In genomic region chr3:96854376-96854775, GRCm38 (mm10) we compare ENCODE assay signal across 31 mouse cellular contexts. TPM values are rescaled to one million over a fixed set of nuclear protein-coding genes. Genes with fewer than 3 reads are reported as not detected.
A peak's percentile ranks its signal among the peaks of the same experiment; 100 is the strongest.
DNase-seq lines count a peak whose midpoint lies in the region; ATAC-seq and TF ChIP-seq lines count a peak whose summit lies in the region.
"Had no signal": no experiment of that assay in that cellular context is flagged by ENCODE, and none has a peak within 500 bp of the region (broad histone marks: within the 10 kb centered on the region; RNA-seq: fewer than 3 reads in every experiment).

No protein-coding gene starts in this region.

- 0 out of 2 replicates have a peak, but pooled peaks have one; percentile 39 for ATAC-seq in intestine, embryonic 15.5 days
- ATAC-seq in intestine, postnatal 0 days: no peak
- ATAC-seq in midbrain, embryonic 11.5 days (ENCODE audit: low FRiP score): no peak
- no peak for ATAC-seq in midbrain, postnatal 0 days (ENCODE audit: low FRiP score)
- no peak for ATAC-seq in inflammation-experienced regulatory T-cells, adult 6 months
- no peak for ATAC-seq in stomach, postnatal 0 days (ENCODE audit: low FRiP score, low TSS enrichment)
- ATAC-seq: forebrain, embryonic 14.5 days; forebrain, postnatal 0 days; hindbrain, postnatal 0 days had no signal

- no peak for TF ChIP-seq CTCF in intestine, postnatal 0 days (IDR thresholded peaks at IDR 0.05; ENCODE audit: low read depth)
- TF ChIP-seq CTCF in midbrain, postnatal 0 days (IDR thresholded peaks at IDR 0.05): no peak
- TF ChIP-seq CTCF in stomach, postnatal 0 days (IDR thresholded peaks at IDR 0.05; ENCODE audit: low read depth): no peak

- H3K4me3 ChIP-seq in intestine, embryonic 15.5 days (replicated peaks): no peak overlapping the region
- H3K4me3 ChIP-seq in intestine, postnatal 0 days (ENCODE audit: low read depth, low read length): no peak overlapping the region
- H3K4me3 ChIP-seq in midbrain, embryonic 11.5 days (ENCODE audit: low read depth, low read length): no peak overlapping the region
- no peak overlapping the region for H3K4me3 ChIP-seq in midbrain, postnatal 0 days (ENCODE audit: low read depth, low read length)
- H3K4me3 ChIP-seq in ES-E14 (ENCODE audit: insufficient read depth in 1 of 2, low read depth in 1 of 2, low read length in 2 of 2, poor library complexity in 1 of 2, severe bottlenecking in 1 of 2): no peak overlapping the region
- no peak overlapping the region for H3K4me3 ChIP-seq in stomach, postnatal 0 days (ENCODE audit: low read depth, low read length)
- H3K4me3 ChIP-seq: embryonic facial prominence, embryonic 12.5 days; embryonic facial prominence, embryonic 15.5 days; gastrocnemius, adult 2 months; heart, embryonic 12.5 days; heart, embryonic 15.5 days had no signal

- TF ChIP-seq EP300 in stomach, postnatal 0 days (optimal IDR thresholded peaks at IDR 0.05): no peak

- no peak overlapping the region for H3K9ac ChIP-seq in intestine, embryonic 15.5 days
- no peak overlapping the region for H3K9ac ChIP-seq in intestine, postnatal 0 days (ENCODE audit: low read depth, low read length)
- H3K9ac ChIP-seq in midbrain, embryonic 11.5 days (ENCODE audit: low read length): no peak overlapping the region
- no peak overlapping the region for H3K9ac ChIP-seq in midbrain, postnatal 0 days (replicated peaks; ENCODE audit: low read length, poor library complexity, severe bottlenecking)
- H3K9ac ChIP-seq in ES-E14 (ENCODE audit: insufficient read depth, low read depth, low read length, poor library complexity, severe bottlenecking): no peak overlapping the region
- H3K9ac ChIP-seq in stomach, postnatal 0 days (ENCODE audit: low read length): no peak overlapping the region
- H3K9ac ChIP-seq: embryonic facial prominence, embryonic 12.5 days; embryonic facial prominence, embryonic 15.5 days; forebrain, postnatal 0 days; heart, embryonic 12.5 days; heart, embryonic 15.5 days; hindbrain, embryonic 14.5 days had no signal

- H3K4me2 ChIP-seq in intestine, embryonic 15.5 days (replicated peaks): no peak overlapping the region
- no peak overlapping the region for H3K4me2 ChIP-seq in intestine, postnatal 0 days (replicated peaks; ENCODE audit: low read depth)
- H3K4me2 ChIP-seq in midbrain, embryonic 11.5 days: no peak overlapping the region
- no peak overlapping the region for H3K4me2 ChIP-seq in midbrain, postnatal 0 days (ENCODE audit: low read depth, low read length, poor library complexity, severe bottlenecking)
- no peak overlapping the region for H3K4me2 ChIP-seq in stomach, postnatal 0 days (replicated peaks; ENCODE audit: low read depth)
- H3K4me2 ChIP-seq: embryonic facial prominence, embryonic 12.5 days; embryonic facial prominence, embryonic 15.5 days; heart, embryonic 12.5 days; heart, embryonic 15.5 days; hindbrain, embryonic 14.5 days had no signal

- no peaks in the 10 kb centered on the region for H3K4me1 ChIP-seq in intestine, embryonic 15.5 days (replicated peaks)
- no peaks in the 10 kb centered on the region for H3K4me1 ChIP-seq in intestine, postnatal 0 days (replicated peaks; ENCODE audit: control insufficient read depth, insufficient read depth, low read length)
- no peaks in the 10 kb centered on the region for H3K4me1 ChIP-seq in midbrain, embryonic 11.5 days (ENCODE audit: control insufficient read depth, insufficient read depth, low read length)
- no peaks in the 10 kb centered on the region for H3K4me1 ChIP-seq in midbrain, postnatal 0 days (ENCODE audit: insufficient read depth, low read length)
- H3K4me1 ChIP-seq in ES-E14 (ENCODE audit: control insufficient read depth in 2 of 2, insufficient read depth in 2 of 2, low read length in 2 of 2, poor library complexity in 1 of 2): no peaks in the 10 kb centered on the region
- H3K4me1 ChIP-seq in stomach, postnatal 0 days (replicated peaks; ENCODE audit: control insufficient read depth, insufficient read depth): no peaks in the 10 kb centered on the region
- H3K4me1 ChIP-seq: embryonic facial prominence, embryonic 12.5 days; embryonic facial prominence, embryonic 15.5 days; heart, embryonic 12.5 days had no signal

- no peaks in the 10 kb centered on the region for H3K27me3 ChIP-seq in intestine, embryonic 15.5 days (replicated peaks)
- H3K27me3 ChIP-seq in intestine, postnatal 0 days (replicated peaks; ENCODE audit: control insufficient read depth, insufficient read depth, low read length): no peaks in the 10 kb centered on the region
- H3K27me3 ChIP-seq in midbrain, embryonic 11.5 days (ENCODE audit: control insufficient read depth, insufficient read depth, low read length): no peaks in the 10 kb centered on the region
- H3K27me3 ChIP-seq in midbrain, postnatal 0 days (ENCODE audit: insufficient read depth, low read length): no peaks in the 10 kb centered on the region
- H3K27me3 ChIP-seq in stomach, postnatal 0 days (ENCODE audit: control insufficient read depth, insufficient read depth, low read length): no peaks in the 10 kb centered on the region
- H3K27me3 ChIP-seq: CH12.LX; embryonic facial prominence, embryonic 12.5 days; embryonic facial prominence, embryonic 15.5 days; heart, embryonic 15.5 days had no signal

- H3K36me3 ChIP-seq in intestine, embryonic 15.5 days: no peaks in the 10 kb centered on the region
- H3K36me3 ChIP-seq in intestine, postnatal 0 days (ENCODE audit: control insufficient read depth, insufficient read depth): peaks cover 4% of the 10 kb centered on the region; the same call in 1 of the 2 replicates
- H3K36me3 ChIP-seq in midbrain, embryonic 11.5 days (ENCODE audit: control insufficient read depth, insufficient read depth, low read length): no peaks in the 10 kb centered on the region
- no peaks in the 10 kb centered on the region for H3K36me3 ChIP-seq in midbrain, postnatal 0 days (ENCODE audit: insufficient read depth, low read length)
- H3K36me3 ChIP-seq in ES-E14 (ENCODE audit: control insufficient read depth, insufficient read depth, low read length, poor library complexity, severe bottlenecking): no peaks in the 10 kb centered on the region
- H3K36me3 ChIP-seq in stomach, postnatal 0 days (ENCODE audit: control insufficient read depth, insufficient read depth, low read length): no peaks in the 10 kb centered on the region
- H3K36me3 ChIP-seq: embryonic facial prominence, embryonic 12.5 days; embryonic facial prominence, embryonic 15.5 days; heart, embryonic 12.5 days; heart, embryonic 15.5 days had no signal

- H3K27ac ChIP-seq in intestine, embryonic 15.5 days: no peak overlapping the region
- no peak overlapping the region for H3K27ac ChIP-seq in intestine, postnatal 0 days (ENCODE audit: low read depth, low read length)
- no peak overlapping the region for H3K27ac ChIP-seq in midbrain, embryonic 11.5 days (ENCODE audit: low read depth, low read length)
- H3K27ac ChIP-seq in midbrain, postnatal 0 days (ENCODE audit: low read depth, low read length): no peak overlapping the region
- H3K27ac ChIP-seq in ES-E14 (ENCODE audit: insufficient read depth, low read depth, low read length, poor library complexity, severe bottlenecking): no peak overlapping the region
- no peak overlapping the region for H3K27ac ChIP-seq in stomach, postnatal 0 days (replicated peaks)
- H3K27ac ChIP-seq: embryonic facial prominence, embryonic 12.5 days; embryonic facial prominence, embryonic 15.5 days; gastrocnemius, adult 2 months; heart, embryonic 15.5 days; hindbrain, embryonic 14.5 days; hindbrain, postnatal 0 days had no signal

- 74% methylated on average over 4 of the region's 4 CpGs for WGBS in intestine, embryonic 15.5 days
- WGBS in intestine, postnatal 0 days: 49% methylated on average over 4 of the region's 4 CpGs
- WGBS in midbrain, embryonic 11.5 days: 90% methylated on average over 4 of the region's 4 CpGs
- 92% methylated on average over 4 of the region's 4 CpGs for WGBS in midbrain, postnatal 0 days
- WGBS in stomach, postnatal 0 days: 77% methylated on average over 4 of the region's 4 CpGs

- no peaks in the 10 kb centered on the region for H3K9me3 ChIP-seq in intestine, embryonic 15.5 days
- H3K9me3 ChIP-seq in intestine, postnatal 0 days (ENCODE audit: control insufficient read depth): no peaks in the 10 kb centered on the region
- H3K9me3 ChIP-seq in midbrain, embryonic 11.5 days (ENCODE audit: control insufficient read depth, low read length): no peaks in the 10 kb centered on the region
- no peaks in the 10 kb centered on the region for H3K9me3 ChIP-seq in midbrain, postnatal 0 days (ENCODE audit: low read length)
- no peaks in the 10 kb centered on the region for H3K9me3 ChIP-seq in ES-E14 (ENCODE audit: control insufficient read depth, insufficient read depth, low read depth, low read length)
- H3K9me3 ChIP-seq in stomach, postnatal 0 days (ENCODE audit: control insufficient read depth, low read length): no peaks in the 10 kb centered on the region
- H3K9me3 ChIP-seq: embryonic facial prominence, embryonic 12.5 days; embryonic facial prominence, embryonic 15.5 days; heart, embryonic 12.5 days; heart, embryonic 15.5 days had no signal

- in situ Hi-C loops in ES-E14 (cut with MboI; ENCODE audit: low sequenced_read_pairs in 2 of 2, unreplicated experiment in 2 of 2): no loop called here

- peak; percentile 6 for DNase-seq in midbrain, embryonic 11.5 days (ENCODE audit: low spot score, missing footprints)
- no peak for DNase-seq in midbrain, postnatal 0 days (ENCODE audit: low spot score)
- peak; percentile 24 for DNase-seq in ES-E14 (ENCODE audit: low read depth, low spot score)
- no peak for DNase-seq in stomach, postnatal 0 days (ENCODE audit: low spot score)
- DNase-seq: adrenal gland, postnatal 10 days; adrenal gland, postnatal 36 days; B cell, adult 2 months; cerebellum, adult 18-20 months; cerebellum, adult 9-10 months; cerebellum, postnatal 25 days; forebrain, postnatal 0 days; gastrocnemius, adult 2 months; gastrocnemius, postnatal 14 days; heart, adult 18-20 months; heart, postnatal 10 days; heart, postnatal 4 days had no signal

RNA-seq across cellular contexts. Expression of gene Cd160, which starts 25.2 kb away (rescaled TPM):
- polyA plus RNA-seq in intestine, embryonic 15.5 days (2015; fragmentation: Nextera tagmentation; extraction: Ambion mirVana): 1.1 and 1.4 TPM in 2 replicates
- polyA plus RNA-seq in intestine, postnatal 0 days (2015; fragmentation: Nextera tagmentation; extraction: Ambion mirVana): 0.66 and 0.84 TPM in 2 replicates
- 0.12 TPM in 1 of 2 replicates, not detected in the other for polyA plus RNA-seq in midbrain, embryonic 11.5 days (2014; fragmentation: Nextera tagmentation; extraction: Ambion mirVana)
- total RNA-seq in midbrain, postnatal 0 days (2014; rRNA removed): not detected in 2 replicates
- 0.06 and 0.21 TPM in 2 replicates for polyA plus RNA-seq in midbrain, postnatal 0 days (2015; fragmentation: Nextera tagmentation; extraction: Ambion mirVana)
- 0.21 and 0.36 TPM in 2 replicates for total RNA-seq in ES-E14 (2012; rRNA removed)
- 10 to 100 TPM; 50.8 to 77.5 (median 75.0) TPM for polyA plus RNA-seq in inflammation-experienced regulatory T-cells, adult 6 months (2017; shearing (Covaris generic))
- 0.13 and 0.15 TPM in 2 replicates for polyA plus RNA-seq in stomach, postnatal 0 days (2015; fragmentation: Nextera tagmentation; extraction: Ambion mirVana)
- total RNA-seq: CH12.LX; common myeloid progenitor, adult 5-6 weeks; forebrain, postnatal 0 days; gastrocnemius, adult 2 months; gastrocnemius, postnatal 14 days; gastrocnemius, postnatal 4 days; heart, adult 18-20 months; heart, postnatal 10 days; heart, postnatal 4 days; hindbrain, postnatal 0 days had no signal
- polyA plus RNA-seq: forebrain, embryonic 11.5 days; heart, embryonic 12.5 days had no signal

RNA-seq across cellular contexts. Expression of gene Pdzk1, which starts 25.3 kb away (rescaled TPM):
- 16.0 and 19.9 TPM in 2 replicates for polyA plus RNA-seq in intestine, embryonic 15.5 days (2015; fragmentation: Nextera tagmentation; extraction: Ambion mirVana)
- polyA plus RNA-seq in intestine, postnatal 0 days (2015; fragmentation: Nextera tagmentation; extraction: Ambion mirVana): 224 and 258 TPM in 2 replicates
- 0.38 and 0.50 TPM in 2 replicates for polyA plus RNA-seq in midbrain, embryonic 11.5 days (2014; fragmentation: Nextera tagmentation; extraction: Ambion mirVana)
- 0.27 TPM in 1 of 2 replicates, not detected in the other for total RNA-seq in midbrain, postnatal 0 days (2014; rRNA removed)
- 0.14 TPM in 1 of 2 replicates, not detected in the other for polyA plus RNA-seq in midbrain, postnatal 0 days (2015; fragmentation: Nextera tagmentation; extraction: Ambion mirVana)
- 1.6 and 3.0 TPM in 2 replicates for total RNA-seq in ES-E14 (2012; rRNA removed)
- polyA plus RNA-seq in inflammation-experienced regulatory T-cells, adult 6 months (2017; shearing (Covaris generic)): under 1 TPM in 1 of 3 experiments, not detected in 2; 0.94 TPM
- polyA plus RNA-seq in stomach, postnatal 0 days (2015; fragmentation: Nextera tagmentation; extraction: Ambion mirVana): 0.21 TPM in 2 replicates
- total RNA-seq: adrenal gland, postnatal 36 days; forebrain, postnatal 0 days; gastrocnemius, adult 2 months; gastrocnemius, postnatal 14 days; heart, adult 18-20 months had no signal
- polyA plus RNA-seq: embryonic facial prominence, embryonic 12.5 days; embryonic facial prominence, embryonic 15.5 days; forebrain, embryonic 11.5 days; forebrain, embryonic 14.5 days; heart, embryonic 15.5 days; hindbrain, embryonic 11.5 days had no signal

RNA-seq across cellular contexts. Expression of gene Gja5, which starts 50.1 kb away (rescaled TPM):
- polyA plus RNA-seq in intestine, embryonic 15.5 days (2015; fragmentation: Nextera tagmentation; extraction: Ambion mirVana): 14.8 and 16.4 TPM in 2 replicates
- 5.3 and 6.6 TPM in 2 replicates for polyA plus RNA-seq in intestine, postnatal 0 days (2015; fragmentation: Nextera tagmentation; extraction: Ambion mirVana)
- 3.1 and 3.8 TPM in 2 replicates for polyA plus RNA-seq in midbrain, embryonic 11.5 days (2014; fragmentation: Nextera tagmentation; extraction: Ambion mirVana)
- 0.80 and 0.88 TPM in 2 replicates for total RNA-seq in midbrain, postnatal 0 days (2014; rRNA removed)
- 0.93 and 2.1 TPM in 2 replicates for polyA plus RNA-seq in midbrain, postnatal 0 days (2015; fragmentation: Nextera tagmentation; extraction: Ambion mirVana)
- total RNA-seq in ES-E14 (2012; rRNA removed): 0.13 and 0.26 TPM in 2 replicates
- polyA plus RNA-seq in inflammation-experienced regulatory T-cells, adult 6 months (2017; shearing (Covaris generic)): under 1 TPM in 1 of 3 experiments, not detected in 2; 0.20 TPM
- polyA plus RNA-seq in stomach, postnatal 0 days (2015; fragmentation: Nextera tagmentation; extraction: Ambion mirVana): 3.4 and 4.1 TPM in 2 replicates
- total RNA-seq: CH12.LX had no signal

RNA-seq across cellular contexts. Expression of gene Gpr89, which starts 50.8 kb away (rescaled TPM):
- polyA plus RNA-seq in intestine, embryonic 15.5 days (2015; fragmentation: Nextera tagmentation; extraction: Ambion mirVana): 74.3 and 75.0 TPM in 2 replicates
- polyA plus RNA-seq in intestine, postnatal 0 days (2015; fragmentation: Nextera tagmentation; extraction: Ambion mirVana): 76.6 and 84.7 TPM in 2 replicates
- polyA plus RNA-seq in midbrain, embryonic 11.5 days (2014; fragmentation: Nextera tagmentation; extraction: Ambion mirVana): 40.3 TPM in 2 replicates
- 23.2 and 28.9 TPM in 2 replicates for total RNA-seq in midbrain, postnatal 0 days (2014; rRNA removed)
- polyA plus RNA-seq in midbrain, postnatal 0 days (2015; fragmentation: Nextera tagmentation; extraction: Ambion mirVana): 34.1 and 35.9 TPM in 2 replicates
- total RNA-seq in ES-E14 (2012; rRNA removed): 40.5 and 42.3 TPM in 2 replicates
- polyA plus RNA-seq in inflammation-experienced regulatory T-cells, adult 6 months (2017; shearing (Covaris generic)): 10 to 100 TPM; 37.3 to 41.5 (median 39.4) TPM
- polyA plus RNA-seq in stomach, postnatal 0 days (2015; fragmentation: Nextera tagmentation; extraction: Ambion mirVana): 26.8 and 28.5 TPM in 2 replicates

Comparison
In these comparisons a context has a peak if more than half of its experiments do, and no peak if none do; other contexts are left out.
1. DNase-seq: peak in midbrain, embryonic 11.5 days (single experiment) and ES-E14 (single experiment); none in midbrain, postnatal 0 days (single experiment) and stomach, postnatal 0 days (single experiment).
2. RNA of gene Pdzk1, which starts 25.3 kb away (polyA plus RNA-seq): 224 to 258 TPM in intestine, postnatal 0 days; 16.0 to 19.9 TPM in intestine, embryonic 15.5 days, 0.38 to 0.50 TPM in midbrain, embryonic 11.5 days, 0.94 TPM in inflammation-experienced regulatory T-cells, adult 6 months, 0.21 TPM in stomach, postnatal 0 days and 0.14 TPM in midbrain, postnatal 0 days; every median in the first group is over 10 times any median in the second.
3. RNA of gene Cd160, which starts 25.2 kb away (polyA plus RNA-seq): 50.8 to 77.5 TPM in inflammation-experienced regulatory T-cells, adult 6 months; 1.1 to 1.4 TPM in intestine, embryonic 15.5 days, 0.66 to 0.84 TPM in intestine, postnatal 0 days, 0.13 to 0.15 TPM in stomach, postnatal 0 days, 0.12 TPM in midbrain, embryonic 11.5 days and 0.06 to 0.21 TPM in midbrain, postnatal 0 days; every median in the first group is over 10 times any median in the second.